Comparison of ENCODE assay signal across 29 mouse cellular contexts in the genomic region with DNA sequence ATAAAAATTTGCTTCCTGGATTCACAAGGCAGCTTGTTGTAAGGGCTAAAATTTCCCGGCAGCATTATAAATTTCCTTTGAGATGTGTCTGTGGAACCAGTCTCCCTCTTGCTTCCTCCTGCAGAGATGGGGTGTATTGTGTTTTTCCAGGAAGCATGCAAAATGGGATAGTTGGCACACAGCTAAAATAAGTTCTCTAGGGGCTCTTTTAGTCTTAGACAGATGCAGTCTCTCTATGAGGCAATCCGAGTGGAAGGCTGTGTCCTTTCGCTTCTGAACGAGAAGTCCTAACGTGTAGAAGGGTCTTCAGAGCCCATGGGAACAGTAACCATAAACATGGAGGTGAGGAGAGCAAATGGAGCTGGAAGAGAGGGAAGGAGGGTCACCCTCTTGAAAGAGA.
DNase-seq lines count a peak whose midpoint lies in the region; ATAC-seq and TF ChIP-seq lines count a peak whose summit lies in the region.
"Had no signal": no experiment of that assay in that cellular context is flagged by ENCODE, and none has a peak within 500 bp of the region (broad histone marks: within the 10 kb centered on the region; RNA-seq: fewer than 3 reads in every experiment).

No protein-coding gene starts in this region.

- no peaks in the 10 kb centered on the region for H3K9me3 ChIP-seq in heart, embryonic 12.5 days (replicated peaks)
- no peaks in the 10 kb centered on the region for H3K9me3 ChIP-seq in kidney, postnatal 0 days (replicated peaks; ENCODE audit: low read length)
- H3K9me3 ChIP-seq: forebrain, embryonic 13.5 days; hindbrain, embryonic 15.5 days; midbrain, embryonic 10.5 days; midbrain, embryonic 15.5 days; neural tube, embryonic 15.5 days; stomach, embryonic 15.5 days had no signal

- intact Hi-C loops in gastrocnemius, postnatal 14 days (cut with DNase I; ENCODE audit: low total_unique reads): no loop called here

- no peak overlapping the region for H3K27ac ChIP-seq in heart, embryonic 12.5 days (ENCODE audit: poor library complexity, severe bottlenecking)
- no peak overlapping the region for H3K27ac ChIP-seq in kidney, postnatal 0 days
- H3K27ac ChIP-seq: forebrain, embryonic 13.5 days; hindbrain, embryonic 15.5 days; liver, embryonic 14.5 days; midbrain, embryonic 10.5 days; midbrain, embryonic 15.5 days; neural tube, embryonic 15.5 days; stomach, embryonic 15.5 days had no signal

- no peaks in the 10 kb centered on the region for H3K36me3 ChIP-seq in heart, embryonic 12.5 days
- H3K36me3 ChIP-seq in kidney, postnatal 0 days (ENCODE audit: insufficient read depth, low read length): no peaks in the 10 kb centered on the region
- H3K36me3 ChIP-seq: G1E; hindbrain, embryonic 15.5 days; midbrain, embryonic 10.5 days; midbrain, embryonic 15.5 days; neural tube, embryonic 15.5 days; stomach, embryonic 15.5 days had no signal

- no peak for TF ChIP-seq CTCF in kidney, postnatal 0 days (IDR thresholded peaks at IDR 0.05; ENCODE audit: low read depth)

- H3K4me3 ChIP-seq in heart, embryonic 12.5 days: no peak overlapping the region
- no peak overlapping the region for H3K4me3 ChIP-seq in kidney, postnatal 0 days (replicated peaks; ENCODE audit: low read depth, low read length)
- H3K4me3 ChIP-seq: forebrain, embryonic 13.5 days; hindbrain, embryonic 15.5 days; midbrain, embryonic 10.5 days; midbrain, embryonic 15.5 days; neural tube, embryonic 15.5 days; stomach, embryonic 15.5 days had no signal

- no peak overlapping the region for H3K9ac ChIP-seq in heart, embryonic 12.5 days
- no peak overlapping the region for H3K9ac ChIP-seq in kidney, postnatal 0 days (ENCODE audit: low read depth, low read length)
- H3K9ac ChIP-seq: forebrain, embryonic 13.5 days; hindbrain, embryonic 15.5 days; liver, embryonic 14.5 days; lung, embryonic 14.5 days; midbrain, embryonic 15.5 days; neural tube, embryonic 15.5 days; stomach, embryonic 15.5 days had no signal

- no peaks in the 10 kb centered on the region for H3K4me1 ChIP-seq in heart, embryonic 12.5 days (replicated peaks)
- H3K4me1 ChIP-seq in kidney, postnatal 0 days (replicated peaks; ENCODE audit: insufficient read depth, low read length): no peaks in the 10 kb centered on the region
- H3K4me1 ChIP-seq: midbrain, embryonic 10.5 days; midbrain, embryonic 15.5 days; stomach, embryonic 15.5 days had no signal

- ATAC-seq in heart, embryonic 12.5 days (ENCODE audit: insufficient number of reproducible peaks, low FRiP score): no peak
- ATAC-seq in kidney, postnatal 0 days (replicated peaks; ENCODE audit: low FRiP score, low read depth): no peak
- ATAC-seq: forebrain, embryonic 13.5 days; intestine, embryonic 16.5 days; midbrain, embryonic 15.5 days had no signal

- WGBS in heart, embryonic 12.5 days: 76% methylated on average over 5 of the region's 5 CpGs
- WGBS in kidney, postnatal 0 days: 40% methylated on average over 5 of the region's 5 CpGs

- H3K4me2 ChIP-seq in heart, embryonic 12.5 days: no peak overlapping the region
- H3K4me2 ChIP-seq in kidney, postnatal 0 days (ENCODE audit: low read length): peak overlapping the region; percentile 28; the same call in 1 of the 2 replicates
- H3K4me2 ChIP-seq: forebrain, embryonic 13.5 days; hindbrain, embryonic 15.5 days; lung, embryonic 14.5 days; midbrain, embryonic 15.5 days; neural tube, embryonic 15.5 days; stomach, embryonic 15.5 days had no signal

- peak; percentile 43 for DNase-seq in gastrocnemius, adult 18-20 months (ENCODE audit: low spot score)
- no peak for DNase-seq in gastrocnemius, postnatal 14 days
- DNase-seq in heart, adult 9 months (ENCODE audit: low spot score in 2 of 2): peak; percentile 37 to 50
- peak; percentile 29 for DNase-seq in kidney, postnatal 0 days (ENCODE audit: low spot score)
- no peak for DNase-seq in kidney, postnatal 4 days
- DNase-seq in skeletal muscle tissue, adult 2 months (ENCODE audit: low read depth, low spot score): peak; percentile 50
- DNase-seq: adrenal gland, adult 8-10 months; cerebellum, adult 11 months; cerebellum, adult 9-10 months; cerebellum, postnatal 36 days; gastrocnemius, postnatal 10 days; heart, postnatal 4 days; layer of hippocampus, adult 9-11 months; liver; lung, embryonic 14.5 days; retina, postnatal 1 day; right cerebral cortex, postnatal 14 days; thymus, adult 18-20 months; thymus, postnatal 25 days had no signal

- no peaks in the 10 kb centered on the region for H3K27me3 ChIP-seq in heart, embryonic 12.5 days (replicated peaks)
- no peaks in the 10 kb centered on the region for H3K27me3 ChIP-seq in kidney, postnatal 0 days (ENCODE audit: insufficient read depth, low read length)
- H3K27me3 ChIP-seq: forebrain, embryonic 13.5 days; hindbrain, embryonic 15.5 days; midbrain, embryonic 15.5 days; neural tube, embryonic 15.5 days; stomach, embryonic 15.5 days had no signal

Comparison
In these comparisons a context has a peak if more than half of its experiments do, and no peak if none do; other contexts are left out.
1. DNase-seq: peak in gastrocnemius, adult 18-20 months (single experiment), heart, adult 9 months (2 of 2), kidney, postnatal 0 days (single experiment) and skeletal muscle tissue, adult 2 months (single experiment); none in gastrocnemius, postnatal 14 days (single experiment) and kidney, postnatal 4 days (0 of 2).